Mouse (Mus musculus) kidney, postnatal 4 days (tissue): ENCODE results near the gene Itpripl1.
"Not testable (repeated sequence)": the region's sequence is repeated elsewhere in the genome, so short reads cannot be mapped to it uniquely, and the experiment has no call there.

Experiments used
- DNase-seq, 2 experiments: peaks; one replicate each; pipeline ENCODE4 v3.0.0; 2021; ENCODE audit warnings: mixed read lengths in 2 of 2

Gene Itpripl1

GRCm38 (mm10) chr2:127143158-127144063 is at the start of gene Itpripl1:
TSS of gene Itpripl1 (minus strand) at chr2:127143442.
- peak; percentile 83 to 89 for DNase-seq

GRCm38 (mm10) chr2:127189574-127189973 is 46.3 kb upstream of the Itpripl1 start:
- DNase-seq = no peak

DNA sequence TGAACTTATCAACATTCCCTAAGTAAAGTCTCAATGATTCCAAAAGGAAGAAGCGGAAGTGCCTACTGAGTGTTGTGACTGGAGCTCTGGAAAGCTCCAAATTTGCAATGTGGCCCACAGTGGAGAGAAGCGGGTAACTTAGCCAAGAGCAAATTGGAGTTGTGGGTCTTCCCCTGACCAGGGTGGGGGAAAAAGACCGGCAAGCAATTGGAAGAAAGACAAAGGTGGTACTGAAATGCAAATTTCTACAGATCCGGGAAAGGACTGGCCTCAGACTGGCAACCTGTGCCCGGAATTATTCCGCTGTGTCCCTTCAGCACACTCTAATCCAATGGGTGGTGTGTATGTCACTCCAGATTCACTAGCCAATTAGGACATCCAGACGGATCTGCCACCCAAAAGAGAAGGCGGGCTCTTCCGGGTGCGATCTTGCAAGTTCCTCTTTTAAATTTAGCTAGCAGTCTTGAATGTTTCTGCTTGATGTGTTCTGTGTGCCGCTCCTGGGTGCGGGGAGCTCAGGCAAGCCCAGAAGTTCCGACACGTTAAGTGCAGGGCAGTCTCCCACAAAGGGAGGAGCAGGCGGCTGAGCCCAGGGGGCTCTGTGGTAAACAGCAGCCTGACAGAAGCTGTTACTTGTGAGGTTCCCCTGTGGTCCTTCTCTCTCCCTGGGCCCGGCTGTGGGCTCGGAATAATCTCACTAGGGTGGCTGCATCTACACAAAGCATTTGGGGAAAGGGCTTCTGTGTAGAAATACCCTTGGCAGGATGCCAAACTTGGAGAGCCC is 39.5 kb upstream of the Itpripl1 start:
- DNase-seq = peak; percentile 73 to 86

- DNase-seq = not testable (repeated sequence)
Observed at GRCm38 (mm10) chr2:127166261-127166660, 23.0 kb upstream of the Itpripl1 start.

DNA sequence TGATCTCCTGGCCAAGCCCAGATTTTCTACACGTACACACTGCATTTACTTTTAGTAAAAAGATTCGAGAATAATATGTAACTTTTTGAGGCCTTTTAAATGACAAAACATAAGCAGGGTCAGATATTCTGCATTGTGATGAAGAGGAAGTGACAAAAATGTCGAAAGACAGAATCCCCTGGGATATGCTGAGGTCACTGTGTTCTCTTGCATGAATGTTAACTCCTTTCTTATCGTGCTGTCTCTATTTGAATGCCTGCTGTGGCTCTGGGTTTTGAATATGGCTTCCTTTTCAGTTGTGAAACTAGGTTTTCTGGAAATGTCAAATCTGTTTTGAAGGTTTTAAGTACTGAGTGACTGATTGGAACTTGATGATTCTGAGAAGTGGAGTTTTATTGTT is 22.4 kb upstream of the Itpripl1 start:
- DNase-seq = no peak

DNA sequence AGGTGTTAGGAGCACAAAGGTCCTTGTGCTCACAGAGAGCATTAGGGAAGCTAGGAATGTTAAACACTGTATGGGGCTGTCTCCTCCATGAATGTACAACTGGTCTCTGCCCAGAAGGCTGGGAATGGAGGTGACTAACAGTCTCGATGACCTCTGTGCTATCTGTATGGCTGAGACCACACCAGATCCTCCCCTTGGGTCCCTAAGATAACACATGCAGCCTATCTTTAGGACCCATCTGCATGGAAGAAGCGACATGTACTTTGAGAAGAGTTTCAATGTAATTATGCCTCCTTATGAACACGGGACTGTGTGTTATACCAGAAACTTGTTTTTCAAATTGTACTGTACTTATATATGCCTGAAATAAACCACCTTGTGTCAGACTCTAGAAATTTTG is 2.5 kb upstream of the Itpripl1 start:
- no peak for DNase-seq

- DNase-seq = peak; percentile 20 to 34
Observed at GRCm38 (mm10) chr2:127142577-127143157, 575 bp downstream of the Itpripl1 start.

DNA sequence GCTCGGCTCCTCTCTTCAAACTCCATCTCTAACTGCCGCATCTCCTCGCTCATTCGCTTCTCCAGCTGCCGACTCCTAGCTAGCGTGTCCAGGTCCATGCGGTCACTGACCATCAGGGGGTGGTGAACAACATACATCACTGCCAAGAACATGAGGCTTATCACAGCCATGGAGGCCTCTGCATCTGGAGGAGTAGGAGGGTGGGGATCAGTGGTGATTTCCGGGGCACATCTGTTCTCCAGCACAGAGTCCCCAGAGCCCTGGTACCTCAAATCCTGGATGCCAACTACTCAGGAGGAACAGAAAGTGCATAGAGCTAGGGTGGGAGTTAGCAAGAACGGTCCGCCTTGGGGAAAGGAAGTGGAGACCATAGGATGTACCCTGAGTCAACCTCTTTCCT is 1.2 kb downstream of the Itpripl1 start:
- DNase-seq = peak in 1 of 2 experiments; percentile 20

GRCm38 (mm10) chr2:127140011-127140410 is 3.2 kb downstream of the Itpripl1 start:
- no peak for DNase-seq

GRCm38 (mm10) chr2:127139605-127140004 is 3.6 kb downstream of the Itpripl1 start:
- no peak for DNase-seq

GRCm38 (mm10) chr2:127139094-127139493 is 4.1 kb downstream of the Itpripl1 start:
- DNase-seq = no peak

GRCm38 (mm10) chr2:127138449-127138848 is 4.8 kb downstream of the Itpripl1 start:
- DNase-seq = no peak

DNA sequence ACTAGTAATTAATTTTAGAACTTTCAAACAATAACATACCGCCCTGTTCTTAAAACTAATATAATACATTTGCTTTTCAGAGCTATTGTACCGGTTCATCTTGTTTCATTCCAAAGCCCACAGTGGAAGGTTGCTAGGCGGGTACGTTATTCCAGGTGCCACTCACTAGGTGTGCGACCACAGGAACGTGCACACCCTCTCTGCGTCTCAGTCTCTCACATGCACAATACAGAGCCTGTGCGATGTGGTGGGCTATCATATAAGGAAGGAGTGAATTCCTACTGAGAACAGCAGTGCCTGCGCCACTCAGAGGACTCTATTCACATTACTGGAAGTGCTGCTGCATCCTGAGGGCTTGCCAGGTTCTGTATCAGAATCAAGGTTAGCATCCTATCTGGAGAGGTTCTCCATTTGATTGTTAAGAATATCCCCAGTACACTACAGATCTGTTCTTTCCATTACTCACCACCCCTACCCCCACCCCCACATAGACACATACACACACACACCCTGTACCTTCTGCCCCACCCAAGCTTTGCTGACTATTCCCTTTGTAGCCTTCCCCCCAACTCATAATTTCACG is 5.3 kb downstream of the Itpripl1 start:
- no peak for DNase-seq

DNA sequence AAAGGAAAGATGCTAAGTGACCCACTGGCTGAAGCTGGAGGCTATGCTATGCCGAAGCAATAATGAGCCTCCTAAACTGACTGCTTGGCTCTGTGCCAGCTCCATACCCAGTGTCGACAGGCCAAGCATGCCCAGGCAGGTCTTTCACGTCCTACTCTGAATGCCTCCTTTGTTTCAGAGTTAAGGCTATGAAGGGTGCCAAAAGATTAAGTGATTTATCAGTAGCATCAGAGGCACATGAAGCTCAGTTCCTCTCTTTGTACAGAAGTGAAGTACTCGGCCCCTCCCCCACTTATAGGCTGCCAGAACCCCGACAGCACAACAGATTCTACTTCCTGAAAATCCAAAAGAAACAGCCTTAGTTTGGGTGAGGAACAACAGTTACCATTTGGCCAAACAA is 6.3 kb downstream of the Itpripl1 start:
- peak; percentile 69 to 79 for DNase-seq

DNA sequence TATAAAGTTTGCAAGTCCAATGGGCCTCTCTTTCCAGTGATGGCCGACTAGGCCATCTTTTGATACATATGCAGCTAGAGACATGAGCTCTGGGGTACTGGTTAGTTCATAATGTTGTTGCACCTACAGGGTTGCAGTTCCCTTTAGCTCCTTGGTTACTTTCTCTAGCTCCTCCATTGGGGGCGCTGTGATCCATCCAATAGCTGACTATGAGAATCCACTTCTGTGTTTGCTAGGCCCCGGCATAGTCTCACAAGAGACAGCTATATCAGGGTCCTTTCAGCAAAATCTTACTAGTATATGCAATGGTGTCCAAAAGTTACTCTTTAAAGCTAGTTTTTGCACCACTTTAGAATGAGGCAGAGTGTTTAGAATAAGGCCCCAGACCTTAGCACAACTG is 8.0 kb downstream of the Itpripl1 start:
- DNase-seq = peak in 1 of 2 experiments; percentile 26

- DNase-seq = peak; percentile 97
Observed at GRCm38 (mm10) chr2:127133621-127134461, 9.4 kb downstream of the Itpripl1 start, which contains the start of gene Ncaph. TSS of gene Ncaph (minus strand) at chr2:127133954.

GRCm38 (mm10) chr2:127131353-127131752 is 11.9 kb downstream of the Itpripl1 start:
- DNase-seq = no peak

- DNase-seq = no peak
Observed at GRCm38 (mm10) chr2:127128926-127129325, 14.3 kb downstream of the Itpripl1 start.

DNA sequence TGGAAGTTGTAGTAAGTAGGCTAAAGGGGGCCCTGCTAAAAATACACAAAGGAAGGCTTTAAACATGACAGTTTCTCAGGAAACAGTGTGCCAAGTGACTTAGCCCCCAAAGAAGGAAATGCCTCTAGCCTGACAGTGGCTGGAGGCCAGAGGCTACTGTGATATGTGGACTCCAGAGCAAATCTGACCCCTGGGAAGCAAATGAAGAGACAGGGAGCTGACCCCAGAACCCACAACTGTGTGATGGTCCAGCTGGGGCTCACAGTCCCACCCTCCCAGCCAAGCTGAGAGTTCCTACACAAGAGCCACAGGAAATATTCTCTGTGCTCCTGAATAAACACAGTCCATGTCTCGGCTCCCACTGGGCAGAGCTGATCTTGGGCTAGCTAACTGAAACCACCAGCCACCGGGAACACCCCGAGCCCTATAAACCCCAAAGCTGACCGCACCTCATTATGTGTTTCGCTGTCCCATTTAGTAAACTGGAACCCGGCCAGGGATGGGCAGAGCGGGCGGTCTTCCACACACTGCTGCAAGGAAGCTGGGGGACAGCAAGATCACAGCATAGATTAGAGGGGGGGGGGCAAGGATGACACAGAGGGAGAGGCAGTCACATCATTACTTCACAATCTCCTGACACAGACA is 21.5 kb downstream of the Itpripl1 start:
- DNase-seq = peak; percentile 56 to 77

- no peak for DNase-seq
Observed at GRCm38 (mm10) chr2:127108986-127109385, 34.3 kb downstream of the Itpripl1 start.

GRCm38 (mm10) chr2:127092000-127092399 is 51.2 kb downstream of the Itpripl1 start:
- DNase-seq = peak in 1 of 2 experiments; percentile 7
